In the genomic region with DNA sequence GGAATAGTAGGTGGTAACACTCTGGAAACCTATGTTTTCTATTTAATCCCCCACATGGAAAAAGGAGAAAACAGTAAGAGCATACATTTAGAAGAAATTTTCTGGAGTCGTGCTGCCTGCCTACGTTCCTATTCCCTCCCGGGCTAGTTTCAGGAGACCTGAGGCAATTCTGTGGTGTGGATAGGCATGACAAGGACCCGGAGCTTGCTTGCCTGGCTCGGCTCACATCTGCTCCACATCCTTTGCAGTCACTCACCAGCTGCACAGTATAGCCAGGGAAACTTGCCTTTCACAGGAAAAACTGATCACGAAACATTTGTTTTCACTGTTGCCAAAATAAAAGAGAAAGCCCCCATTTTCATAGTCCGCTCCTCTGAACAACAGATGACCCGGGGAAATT, we compare ENCODE assay signal across 17 mouse cellular contexts.
"Had no signal": no experiment of that assay in that cellular context is flagged by ENCODE, and none has a peak within 500 bp of the region (broad histone marks: within the 10 kb centered on the region; RNA-seq: fewer than 3 reads in every experiment).

No protein-coding gene starts in this region.

- H3K9me3 ChIP-seq: liver, embryonic 13.5 days; neural tube, embryonic 12.5 days; neural tube, embryonic 15.5 days; stomach, embryonic 15.5 days had no signal

- H3K27ac ChIP-seq: kidney, postnatal 0 days; left cerebral cortex, adult 2 months; liver, embryonic 13.5 days; neural tube, embryonic 12.5 days; neural tube, embryonic 15.5 days; stomach, embryonic 15.5 days had no signal

- H3K4me2 ChIP-seq: liver, embryonic 13.5 days; midbrain, embryonic 11.5 days; neural tube, embryonic 12.5 days; neural tube, embryonic 15.5 days; stomach, embryonic 15.5 days had no signal

- DNase-seq: kidney, postnatal 36 days; layer of hippocampus, postnatal 36 days; liver, embryonic 13.5 days; lung, adult 2 months; lung, postnatal 14 days; lung, postnatal 4 days; midbrain, embryonic 14.5 days; retina, postnatal 1 day; right cerebral cortex, postnatal 25 days; spleen, adult 18-20 months; thymus, postnatal 25 days had no signal

- H3K27me3 ChIP-seq: liver, embryonic 13.5 days; neural tube, embryonic 12.5 days; neural tube, embryonic 15.5 days; stomach, embryonic 15.5 days had no signal

- H3K4me1 ChIP-seq: liver, embryonic 13.5 days; stomach, embryonic 15.5 days had no signal

- H3K4me3 ChIP-seq: left cerebral cortex, adult 2 months; liver, embryonic 13.5 days; neural tube, embryonic 12.5 days; neural tube, embryonic 15.5 days; stomach, embryonic 15.5 days had no signal

- H3K36me3 ChIP-seq: liver, embryonic 13.5 days; neural tube, embryonic 12.5 days; neural tube, embryonic 15.5 days; stomach, embryonic 15.5 days had no signal

- H3K9ac ChIP-seq: liver, embryonic 13.5 days; neural tube, embryonic 12.5 days; neural tube, embryonic 15.5 days; stomach, embryonic 15.5 days had no signal
